8 mouse cellular contexts compared by ENCODE assay signal in the genomic region with DNA sequence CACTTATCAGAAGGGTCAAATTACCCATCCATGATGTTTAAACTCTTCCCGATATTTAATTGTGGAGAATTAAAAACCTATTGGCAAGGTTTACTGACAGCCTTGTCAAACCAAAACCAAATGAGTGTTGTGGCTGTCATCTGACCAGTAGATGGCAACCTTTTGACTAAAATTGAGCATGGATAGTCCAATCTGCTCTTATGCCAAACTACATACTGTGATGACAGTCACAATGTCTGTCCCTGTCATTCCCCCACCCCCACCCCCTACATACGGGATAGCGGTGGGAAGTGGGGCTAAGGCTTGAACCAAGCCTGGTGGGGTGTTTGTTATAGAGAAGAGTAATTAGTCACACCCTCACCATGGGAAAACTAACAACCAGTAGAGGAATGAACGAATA. TPM values are rescaled to one million over a fixed set of nuclear protein-coding genes. Genes with fewer than 3 reads are reported as not detected.
DNase-seq lines count a peak whose midpoint lies in the region; ATAC-seq and TF ChIP-seq lines count a peak whose summit lies in the region.

No protein-coding gene starts in this region.

- no peaks in the 10 kb centered on the region for H3K9me3 ChIP-seq in neural tube, embryonic 12.5 days
- no peaks in the 10 kb centered on the region for H3K9me3 ChIP-seq in intestine, embryonic 15.5 days

- intact Hi-C loops in heart, postnatal 36 days (cut with DNase I) = loop anchor here (1.0 kb wide), 2 partner anchors 44 to 386 kb away; no protein-coding TSS in a partner anchor
- intact Hi-C loops in heart, postnatal 10 days (cut with DNase I) = loop anchor here (1.0 to 5.0 kb wide), 3 partner anchors 44 to 602 kb away; no protein-coding TSS in a partner anchor

- TF ChIP-seq CTCF in small intestine, adult 2 months (IDR thresholded peaks at IDR 0.05; ENCODE audit: extremely low read depth, insufficient read length, insufficient replicate concordance, low read depth, low read length) = peak; percentile 9; the same call in 1 of the 2 replicates

- H3K27ac ChIP-seq in neural tube, embryonic 12.5 days = no peak overlapping the region
- no peak overlapping the region for H3K27ac ChIP-seq in small intestine, adult 2 months (ENCODE audit: insufficient read depth, low read depth, low read length)
- H3K27ac ChIP-seq in intestine, embryonic 15.5 days = no peak overlapping the region

- no peak overlapping the region for H3K4me3 ChIP-seq in neural tube, embryonic 12.5 days
- H3K4me3 ChIP-seq in small intestine, adult 2 months (ENCODE audit: low read depth, low read length) = no peak overlapping the region
- H3K4me3 ChIP-seq in intestine, embryonic 15.5 days (replicated peaks) = no peak overlapping the region

- 53% methylated on average over 4 of the region's 4 CpGs for WGBS in neural tube, embryonic 12.5 days
- 39% methylated on average over 4 of the region's 4 CpGs for WGBS in small intestine, adult 2 months
- WGBS in intestine, embryonic 15.5 days = 51% methylated on average over 4 of the region's 4 CpGs

- peak; percentile 78 for ATAC-seq in neural tube, embryonic 12.5 days (ENCODE audit: low FRiP score, low read depth)
- no peak for ATAC-seq in intestine, embryonic 15.5 days

- DNase-seq in heart, adult 18-20 months = peak; percentile 28 to 57
- no peak for DNase-seq in heart, postnatal 36 days
- no peak for DNase-seq in neural tube, embryonic 10.5 days (ENCODE audit: extremely low spot score, low spot score)
- peak; percentile 33 to 51 for DNase-seq in heart, postnatal 10 days
- DNase-seq in right cerebral cortex, postnatal 4 days = no peak

- no peak overlapping the region for H3K4me2 ChIP-seq in neural tube, embryonic 12.5 days (replicated peaks)
- no peak overlapping the region for H3K4me2 ChIP-seq in intestine, embryonic 15.5 days (replicated peaks)

- no peaks in the 10 kb centered on the region for H3K27me3 ChIP-seq in neural tube, embryonic 12.5 days (replicated peaks)
- no peaks in the 10 kb centered on the region for H3K27me3 ChIP-seq in small intestine, adult 2 months (ENCODE audit: control insufficient read depth, insufficient read depth, low read length)
- no peaks in the 10 kb centered on the region for H3K27me3 ChIP-seq in intestine, embryonic 15.5 days (replicated peaks)

- H3K4me1 ChIP-seq in neural tube, embryonic 12.5 days = no peaks in the 10 kb centered on the region
- no peaks in the 10 kb centered on the region for H3K4me1 ChIP-seq in small intestine, adult 2 months (ENCODE audit: control insufficient read depth, insufficient read depth, insufficient read length, low read length)
- no peaks in the 10 kb centered on the region for H3K4me1 ChIP-seq in intestine, embryonic 15.5 days (replicated peaks)

- H3K9ac ChIP-seq in neural tube, embryonic 12.5 days = no peak overlapping the region
- no peak overlapping the region for H3K9ac ChIP-seq in intestine, embryonic 15.5 days

- TF ChIP-seq POLR2A in small intestine, adult 2 months (IDR thresholded peaks at IDR 0.05; ENCODE audit: low read depth, low read length) = no peak

- no peaks in the 10 kb centered on the region for H3K36me3 ChIP-seq in neural tube, embryonic 12.5 days
- H3K36me3 ChIP-seq in small intestine, adult 2 months (ENCODE audit: control insufficient read depth, insufficient read depth, low read length) = no peaks in the 10 kb centered on the region
- H3K36me3 ChIP-seq in intestine, embryonic 15.5 days = no peaks in the 10 kb centered on the region

RNA-seq across cellular contexts. Expression of a gene that starts 34.6 kb away (rescaled TPM):
- 10 to 100 TPM in 1 of 2 experiments, 1 to 10 TPM in 1; 9.7 to 11.1 TPM for total RNA-seq in heart, adult 18-20 months (2021)
- total RNA-seq in heart, postnatal 36 days (2021) = 10 to 100 TPM; 10.3 to 10.4 TPM
- 0.54 and 0.66 TPM in 2 replicates for polyA plus RNA-seq in neural tube, embryonic 12.5 days (2016; fragmentation: Nextera tagmentation; extraction: Ambion mirVana)
- 10 to 100 TPM; 10.0 to 10.1 TPM for total RNA-seq in heart, postnatal 10 days (2021)
- polyA plus RNA-seq in small intestine, adult 2 months (2012; rRNA removed) = 1.2 and 1.9 TPM in 2 replicates
- polyA plus RNA-seq in intestine, embryonic 15.5 days (2015; fragmentation: Nextera tagmentation; extraction: Ambion mirVana) = 1.2 and 1.6 TPM in 2 replicates

Comparison
In these comparisons a context has a peak if more than half of its experiments do, and no peak if none do; other contexts are left out.
1. DNase-seq: peak in heart, adult 18-20 months (2 of 2) and heart, postnatal 10 days (2 of 2); none in heart, postnatal 36 days (0 of 2), neural tube, embryonic 10.5 days (single experiment) and right cerebral cortex, postnatal 4 days (single experiment).